Mouse (Mus musculus) erythroblast, adult 5-6 weeks (primary cell): Measurements from ENCODE around the gene Hnrnpd. TPM values are rescaled to one million over a fixed set of nuclear protein-coding genes. Genes with fewer than 3 reads are reported as not detected.

Source experiments
- ATAC-seq: replicated peaks from 2 replicates; pipeline ENCODE4 v1.8.0; 2016; ENCODE audit warnings: moderate number of reproducible peaks, mild to moderate bottlenecking, moderate TSS enrichment, inconsistent platforms; ENCODE audit not compliant: poor library complexity, low FRiP score, severe bottlenecking
- total RNA-seq, 2 experiments: library from RNA; stranded (forward) in 1 of 2; stranded (reverse) in 1 of 2; fragments of 150-400 nt in 1 of 2; fragments of 200-764, 138-1000 nt in 1 of 2; gene quantifications; 2 replicates each; pipeline versions ENCODE4 v1.2.3 to v1.2.4; 2015 to 2017; ENCODE audit warnings: low replicate concordance in 2 of 2

The Hnrnpd gene
- 107 and 120 TPM in 2 replicates for total RNA-seq (2015; ENCODE audit: low replicate concordance)
- total RNA-seq (2017; ENCODE audit: low replicate concordance) = 56.6 and 94.7 TPM in 2 replicates

GRCm38 (mm10) chr5:99978699-99979442, at the start of gene Hnrnpd, which contains the start of gene 4930524J08Rik:
Gene Hnrnpd, minus strand, starts transcription at chr5:99978938.
Gene 4930524J08Rik, plus strand, starts transcription at chr5:99979061.
- peak; percentile 88 for ATAC-seq

GRCm38 (mm10) chr5:100024868-100025267, 46.1 kb upstream of the Hnrnpd start:
- no peak for ATAC-seq

GRCm38 (mm10) chr5:100024403-100024802, 45.7 kb upstream of the Hnrnpd start:
- no peak for ATAC-seq

- no peak for ATAC-seq
Measured at GRCm38 (mm10) chr5:100020089-100020488, 41.4 kb upstream of the Hnrnpd start.

DNA sequence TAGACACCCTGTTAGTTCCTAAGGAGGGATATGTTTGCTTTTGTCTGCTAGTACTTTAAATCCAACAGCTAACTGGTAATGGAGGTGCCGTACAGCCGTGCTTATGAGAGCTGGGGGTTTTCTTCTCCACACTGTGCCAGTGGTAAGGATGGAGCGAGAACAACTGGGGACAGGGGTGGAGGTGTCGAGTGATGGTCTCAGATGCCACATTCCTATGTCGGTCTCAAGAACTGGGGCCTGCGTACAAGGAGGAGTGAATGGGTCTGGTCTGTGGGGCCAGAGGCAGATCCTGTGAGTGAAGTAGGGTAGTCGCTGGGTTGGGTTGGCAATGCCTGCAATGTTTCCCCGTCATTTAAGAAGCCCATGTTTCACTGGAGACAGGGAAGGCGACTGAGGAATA, 33.9 kb upstream of the Hnrnpd start:
- no peak for ATAC-seq

DNA sequence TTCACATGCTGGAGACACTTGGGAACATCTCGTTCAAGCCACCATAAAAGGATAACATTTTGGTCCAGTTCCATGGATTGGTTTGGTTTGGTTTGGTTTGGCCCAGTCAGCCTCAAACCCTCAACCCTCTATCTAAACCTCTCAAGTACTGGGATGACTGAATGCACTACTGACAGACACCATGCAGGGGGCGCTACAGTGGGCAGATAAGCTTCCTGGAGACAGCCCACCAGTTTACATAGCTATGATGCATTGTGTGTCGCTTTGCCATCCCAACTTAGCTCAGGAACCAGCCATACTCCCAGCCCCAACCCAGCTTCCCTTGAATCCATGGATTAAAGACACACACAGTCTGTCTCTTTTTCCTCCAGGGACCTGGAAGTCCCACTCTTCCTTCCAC, 29.7 kb upstream of the Hnrnpd start:
- ATAC-seq = no peak

GRCm38 (mm10) chr5:100007040-100007375, 28.3 kb upstream of the Hnrnpd start:
- ATAC-seq = 0 out of 2 replicates have a peak, but pooled peaks have one; percentile 43

- 0 out of 2 replicates have a peak, but pooled peaks have one; percentile 22 for ATAC-seq
Measured at GRCm38 (mm10) chr5:100006324-100007039, 27.7 kb upstream of the Hnrnpd start.

- no peak for ATAC-seq
Measured at GRCm38 (mm10) chr5:100005896-100006295, 27.2 kb upstream of the Hnrnpd start.

DNA sequence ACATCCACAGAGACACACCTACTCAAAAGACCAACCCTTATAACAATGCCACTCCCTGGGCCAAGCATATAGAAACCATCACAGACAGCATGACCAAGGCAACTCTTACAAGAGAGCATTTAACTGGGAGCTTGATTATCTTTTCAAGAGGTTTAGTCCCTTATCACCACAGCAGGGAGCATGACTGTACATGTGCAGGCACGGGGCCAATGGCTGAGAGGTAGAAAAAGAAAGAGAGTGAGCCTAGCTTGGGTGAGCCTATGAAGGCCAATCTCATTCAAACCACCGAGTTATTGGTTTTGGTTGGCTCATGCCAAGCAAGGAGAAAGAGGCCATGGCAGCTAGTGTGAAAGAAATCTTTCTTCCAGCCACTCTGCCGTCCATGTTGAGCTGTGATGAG, 26.7 kb upstream of the Hnrnpd start:
- ATAC-seq = peak; percentile 52; the same call in 1 of the 2 replicates

- ATAC-seq = no peak
Measured at GRCm38 (mm10) chr5:100003895-100004294, 25.2 kb upstream of the Hnrnpd start.

DNA sequence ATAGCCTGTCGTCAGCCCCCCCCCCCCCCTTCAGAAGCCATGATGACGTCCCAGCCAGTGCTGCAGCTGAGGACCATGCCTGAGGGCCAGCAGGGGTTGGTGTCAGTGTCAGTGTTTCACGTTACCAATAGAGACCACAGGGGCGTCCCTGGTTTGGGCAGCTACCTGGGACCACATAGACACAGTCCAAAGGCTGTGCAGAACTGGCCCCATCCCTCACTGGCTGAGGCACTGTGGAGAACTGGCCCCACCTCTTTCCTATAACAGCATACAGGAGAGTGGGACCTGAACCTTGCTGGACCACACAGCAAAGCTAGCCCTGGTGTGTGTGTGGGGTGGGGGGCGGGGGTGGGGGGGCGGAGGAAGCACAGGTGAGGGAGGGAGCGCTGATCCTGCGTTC, 21.8 kb upstream of the Hnrnpd start:
- no peak for ATAC-seq

DNA sequence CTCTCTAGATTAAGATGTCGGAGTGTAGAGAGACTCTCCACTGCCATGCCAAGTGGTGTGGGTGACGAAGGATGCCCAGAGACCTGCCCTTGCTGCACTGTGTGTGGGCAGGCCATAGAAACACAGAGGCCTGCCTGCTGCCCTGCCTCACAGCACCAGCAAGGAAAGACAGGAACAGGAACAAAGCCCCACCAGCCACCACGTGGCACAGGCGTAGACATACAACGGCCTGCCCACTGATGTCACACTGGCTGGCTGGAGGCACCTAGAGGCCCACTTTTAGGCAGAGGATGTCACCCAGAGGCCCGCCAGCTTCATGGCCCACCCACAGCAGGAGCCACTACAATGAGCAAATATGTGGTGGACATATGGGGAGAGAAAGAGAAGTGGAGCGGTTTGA, 21.3 kb upstream of the Hnrnpd start:
- ATAC-seq = no peak

GRCm38 (mm10) chr5:99994680-99995079, 15.9 kb upstream of the Hnrnpd start:
- ATAC-seq = no peak

DNA sequence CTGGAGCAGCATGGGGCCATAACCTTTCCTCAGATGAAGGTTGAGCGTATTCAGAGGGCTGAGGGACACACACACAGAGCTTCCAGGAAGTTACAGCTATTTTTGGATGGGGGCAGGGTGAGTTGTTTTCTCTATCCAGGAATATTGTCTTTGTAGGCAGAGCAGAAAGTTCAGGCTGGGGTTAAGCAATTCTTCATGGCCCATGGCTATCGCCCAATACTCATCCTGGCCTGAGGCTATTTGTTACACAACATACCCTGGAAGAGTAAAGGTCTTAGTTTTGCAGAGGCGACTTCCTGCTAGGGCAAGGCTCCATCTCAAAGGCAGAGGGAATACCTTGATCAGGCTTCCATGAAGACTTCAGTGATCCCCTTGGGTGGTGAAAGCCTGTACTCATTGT, 15.4 kb upstream of the Hnrnpd start:
- ATAC-seq = no peak

GRCm38 (mm10) chr5:99983452-99984061, 4.8 kb upstream of the Hnrnpd start:
- ATAC-seq = no peak

GRCm38 (mm10) chr5:99977516-99978301, 1.0 kb downstream of the Hnrnpd start:
- ATAC-seq = peak; percentile 32; the same call in 1 of the 2 replicates

- peak; percentile 44; the same call in 1 of the 2 replicates for ATAC-seq
Measured at GRCm38 (mm10) chr5:99976334-99976955, 2.3 kb downstream of the Hnrnpd start.

DNA sequence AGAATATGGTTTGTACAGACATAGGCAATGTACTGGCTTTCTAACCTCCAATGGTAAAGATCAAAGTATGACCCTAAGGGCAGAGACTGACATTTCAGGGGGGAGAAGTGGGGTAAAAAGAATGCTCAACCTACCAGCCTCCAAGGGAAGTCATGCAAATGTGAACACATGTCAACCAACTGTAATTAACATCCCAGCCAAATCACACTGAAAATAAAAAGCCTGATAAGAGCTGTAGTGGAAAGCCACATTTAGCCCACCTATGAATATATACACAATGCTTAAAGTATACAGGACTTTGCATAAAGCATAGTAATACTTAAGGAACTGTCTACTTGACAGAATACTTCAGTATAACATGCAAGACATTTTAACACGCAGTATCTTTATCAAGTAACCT, 3.0 kb downstream of the Hnrnpd start:
- ATAC-seq = no peak
